Mouse (Mus musculus): ENCODE measurements around the gene Ssh1.

Ssh1 gene

DNA sequence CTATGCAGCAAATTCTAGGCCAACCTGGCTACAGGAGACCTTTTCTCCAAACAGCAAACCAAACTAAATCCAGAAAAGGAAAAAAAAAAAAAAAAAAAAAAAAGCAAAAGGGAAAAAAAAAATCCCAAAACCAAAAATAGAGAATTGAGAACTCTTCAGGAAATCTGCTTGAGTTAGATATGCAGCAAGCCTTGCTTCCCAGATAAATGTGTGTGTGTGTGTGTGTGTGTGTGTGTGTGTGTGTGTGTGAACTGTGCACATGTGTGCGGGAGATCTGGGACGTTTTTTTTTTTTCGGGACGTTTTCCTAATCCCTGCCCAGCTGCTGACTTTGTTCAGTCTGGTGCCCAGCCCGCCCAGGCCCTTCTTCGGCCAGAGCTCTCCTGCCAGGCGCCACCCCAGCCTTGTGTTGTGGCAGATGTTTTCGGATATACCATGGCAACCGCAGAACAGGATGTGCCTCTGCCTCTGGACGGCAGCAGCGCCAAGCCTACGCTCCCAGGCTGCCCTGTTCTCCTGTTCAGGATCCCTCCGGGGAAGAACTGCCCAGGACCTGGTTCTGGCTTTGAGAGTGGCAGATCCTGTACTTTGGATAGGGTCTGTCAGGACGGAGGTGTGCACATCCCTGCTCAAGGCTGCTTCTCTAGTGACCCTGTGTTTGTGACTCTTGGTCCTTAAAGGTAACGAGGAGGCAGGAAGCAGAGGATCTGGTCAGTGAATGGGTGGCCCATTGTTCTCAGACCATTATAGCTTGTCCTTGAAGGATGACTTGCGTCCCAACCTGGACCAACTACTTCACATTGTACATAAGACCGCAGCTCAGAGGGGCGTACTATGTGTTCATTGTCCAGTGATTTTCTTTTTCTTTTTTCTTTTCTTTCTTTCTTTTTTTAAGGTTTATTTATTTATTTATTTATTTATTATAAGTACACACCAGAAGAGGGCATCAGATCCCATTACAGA, 62.8 kb downstream of the Ssh1 start:
- peak; percentile 51 for DNase-seq (ENCODE audit: low read depth)

GRCm38 (mm10) chr5:113929950-113930647, 63.6 kb downstream of the Ssh1 start:
- no peak for DNase-seq (ENCODE audit: low read depth)

DNA sequence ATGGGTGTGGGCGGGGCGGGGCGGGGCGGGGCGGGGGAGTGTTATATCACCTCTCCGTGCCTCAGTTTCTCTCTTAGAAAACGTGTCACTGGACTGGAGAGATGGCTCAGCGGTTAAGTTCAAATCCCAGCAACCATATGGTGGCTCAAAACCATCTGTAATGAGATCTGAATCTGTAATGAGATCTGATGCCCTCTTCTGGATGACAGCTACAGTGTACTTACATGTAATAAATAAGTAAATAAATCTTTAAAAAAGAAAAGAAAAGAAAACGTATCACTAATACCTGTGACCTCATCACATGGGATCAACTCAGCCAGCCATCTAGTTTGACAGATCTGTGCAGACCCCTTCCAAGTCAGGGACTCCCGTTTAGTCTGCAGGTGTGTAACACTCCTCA, 64.2 kb downstream of the Ssh1 start:
- DNase-seq (ENCODE audit: low read depth), result no peak

- no peak for DNase-seq (ENCODE audit: low read depth)
Measured at GRCm38 (mm10) chr5:113924608-113925007, 69.1 kb downstream of the Ssh1 start.

DNA sequence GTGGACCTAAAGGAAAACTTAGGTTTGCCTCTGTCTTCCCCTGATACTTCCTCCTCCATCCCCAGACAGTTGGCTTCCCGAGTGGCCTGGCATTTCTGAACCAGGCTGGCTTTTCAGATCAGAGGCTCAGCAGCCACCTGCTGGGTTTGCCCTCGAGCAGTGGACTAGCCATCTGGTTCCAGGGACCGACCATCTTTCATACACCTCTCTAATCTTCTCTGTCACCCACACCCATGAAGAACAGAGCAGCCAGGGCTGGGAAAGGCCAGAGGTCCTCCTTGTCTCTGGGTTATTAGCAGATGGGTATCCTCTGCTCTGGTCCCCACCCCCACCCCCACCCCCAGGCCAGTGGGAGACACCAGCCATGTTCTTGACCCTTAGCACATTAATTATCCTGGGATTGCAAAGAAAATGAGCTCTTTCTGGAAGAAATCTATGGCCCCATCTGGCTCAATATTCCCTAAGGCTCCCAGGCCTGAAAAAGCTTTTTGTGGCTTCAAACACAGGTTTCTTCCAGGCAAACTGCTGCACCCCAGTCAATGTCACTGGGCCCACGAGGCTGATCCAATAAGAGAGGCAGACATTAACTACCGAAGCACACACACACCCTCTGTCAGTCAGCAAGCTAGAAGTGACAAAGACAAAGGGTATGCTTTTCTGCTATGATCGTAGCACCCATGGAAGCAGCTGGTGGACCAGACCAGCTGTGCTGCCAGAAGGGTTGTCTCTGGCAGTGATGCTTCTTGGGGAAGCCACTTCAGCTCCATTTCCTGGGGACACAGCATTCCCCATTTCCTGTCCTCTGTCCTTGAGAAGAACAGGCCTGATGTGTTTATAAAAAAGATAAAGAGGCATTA, 72.2 kb downstream of the Ssh1 start:
- DNase-seq (ENCODE audit: low read depth), result no peak

DNA sequence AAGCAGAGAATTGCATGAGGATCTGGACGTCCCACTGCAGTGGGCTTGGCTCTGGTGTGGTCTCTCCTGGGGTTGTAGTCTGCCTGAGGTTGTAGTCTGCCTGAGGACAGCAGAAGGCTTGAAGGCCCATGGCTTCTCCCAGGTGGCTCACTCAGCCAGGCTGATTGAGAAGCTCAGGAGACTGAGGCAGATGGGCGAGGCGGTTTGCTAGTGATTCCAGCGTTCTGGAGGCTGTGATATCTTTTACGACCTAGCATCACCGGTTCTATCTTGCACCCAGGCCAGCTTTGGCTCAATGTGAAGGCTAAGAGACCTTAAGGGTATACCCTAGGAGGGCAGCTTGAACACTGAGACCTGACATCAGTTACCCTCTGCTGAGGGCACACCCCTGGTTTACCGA, 74.6 kb downstream of the Ssh1 start:
- no peak for DNase-seq (ENCODE audit: low read depth)

GRCm38 (mm10) chr5:113918654-113919053, 75.0 kb downstream of the Ssh1 start:
- DNase-seq (ENCODE audit: low read depth), result no peak

DNA sequence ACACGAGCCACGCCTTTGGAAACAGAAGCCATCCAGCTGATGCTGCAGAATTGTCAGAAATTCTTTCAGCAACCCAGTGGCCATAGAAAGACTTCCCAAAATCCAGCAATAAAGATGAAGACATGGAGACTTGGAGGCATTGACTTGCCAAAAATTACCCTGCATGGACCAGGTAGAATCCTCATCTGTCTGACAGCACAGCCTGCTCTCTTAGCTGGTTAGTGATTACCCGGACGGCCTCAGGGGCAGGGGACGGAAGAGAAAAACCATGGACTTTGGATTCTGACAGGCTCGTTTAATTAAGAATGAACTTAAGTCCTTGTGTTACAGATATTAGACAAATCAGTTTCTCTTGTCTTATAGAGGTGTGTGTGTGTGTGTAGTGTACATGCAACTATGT, 83.0 kb downstream of the Ssh1 start:
- no peak for DNase-seq (ENCODE audit: low read depth)

DNA sequence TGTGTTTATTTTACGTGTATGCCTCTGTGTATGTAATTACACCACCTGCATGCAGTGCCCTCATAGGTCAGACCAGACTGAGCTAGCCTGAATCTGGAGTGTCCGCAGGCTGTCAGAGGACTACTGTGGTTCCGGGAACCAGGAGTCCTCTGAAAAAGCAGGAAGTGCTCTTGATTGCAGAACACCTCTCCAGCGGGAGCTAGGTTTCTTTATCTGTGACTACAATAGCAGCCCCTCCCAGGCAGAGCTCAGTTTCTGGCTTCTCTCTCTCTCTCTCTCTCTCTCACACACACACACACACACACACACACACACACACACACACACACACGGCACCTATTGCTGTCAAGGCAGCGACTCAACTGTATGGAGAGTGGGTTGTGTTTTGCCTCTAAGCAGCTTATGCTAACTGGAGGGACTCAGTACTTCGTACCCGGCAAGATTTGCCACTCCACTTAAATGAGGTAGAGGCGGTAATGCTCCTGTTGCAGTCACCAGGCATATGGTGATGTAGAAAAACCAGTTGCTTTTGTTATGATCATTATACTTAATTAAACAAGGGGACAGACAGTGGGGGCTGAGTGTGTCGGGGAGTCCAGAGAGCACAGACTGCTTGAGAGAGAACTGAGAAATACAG, 83.5 kb downstream of the Ssh1 start:
- peak; percentile 35 for DNase-seq (ENCODE audit: low read depth)

- peak; percentile 99 for DNase-seq (ENCODE audit: low read depth)
Measured at GRCm38 (mm10) chr5:113908592-113909441, 84.9 kb downstream of the Ssh1 start, which contains the start of gene Coro1c. TSS of gene Coro1c (minus strand) at chr5:113908758.

- DNase-seq (ENCODE audit: low read depth), result peak; percentile 79
Measured at GRCm38 (mm10) chr5:113907786-113908567, 85.7 kb downstream of the Ssh1 start.

DNA sequence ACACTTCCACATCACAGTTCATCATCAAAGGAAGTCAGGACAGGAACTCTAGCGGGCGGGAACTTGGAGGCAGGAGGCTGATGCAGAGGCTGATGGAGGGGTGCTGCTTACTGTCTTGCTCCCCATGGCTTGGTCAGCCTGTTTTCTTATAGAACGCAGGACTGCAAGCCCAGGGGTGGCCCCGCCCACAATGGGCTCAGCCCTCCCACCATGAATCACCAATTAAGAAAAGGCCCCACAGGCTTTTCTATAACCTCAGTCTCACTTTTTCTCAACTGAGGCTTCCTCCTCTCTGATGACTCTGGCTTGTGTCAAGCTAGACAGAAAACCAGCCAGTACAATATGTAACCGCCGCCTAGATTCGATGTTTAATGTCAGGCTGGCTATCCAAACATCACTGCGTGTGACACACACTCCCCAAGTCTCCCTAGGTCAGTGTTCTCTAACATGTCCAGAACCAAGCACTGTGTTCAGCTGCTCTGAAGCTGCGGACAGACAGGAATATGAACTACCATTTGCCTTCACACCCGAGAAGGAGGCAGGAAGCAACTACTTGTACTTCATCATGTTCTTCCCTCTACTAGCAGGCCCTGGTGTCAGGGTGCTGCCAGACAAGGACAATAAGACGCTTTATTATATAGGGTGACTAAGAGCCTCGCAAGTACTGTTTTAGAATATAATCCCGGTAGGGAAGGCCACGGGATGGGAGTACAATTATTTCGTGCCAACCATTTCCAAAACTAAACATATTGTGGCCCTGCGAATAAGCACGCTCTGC, 86.5 kb downstream of the Ssh1 start:
- peak; percentile 62 for DNase-seq (ENCODE audit: low read depth)

- DNase-seq (ENCODE audit: low read depth), result no peak
Measured at GRCm38 (mm10) chr5:113904987-113905386, 88.7 kb downstream of the Ssh1 start.

GRCm38 (mm10) chr5:113902983-113903382, 90.7 kb downstream of the Ssh1 start:
- no peak for DNase-seq (ENCODE audit: low read depth)

DNA sequence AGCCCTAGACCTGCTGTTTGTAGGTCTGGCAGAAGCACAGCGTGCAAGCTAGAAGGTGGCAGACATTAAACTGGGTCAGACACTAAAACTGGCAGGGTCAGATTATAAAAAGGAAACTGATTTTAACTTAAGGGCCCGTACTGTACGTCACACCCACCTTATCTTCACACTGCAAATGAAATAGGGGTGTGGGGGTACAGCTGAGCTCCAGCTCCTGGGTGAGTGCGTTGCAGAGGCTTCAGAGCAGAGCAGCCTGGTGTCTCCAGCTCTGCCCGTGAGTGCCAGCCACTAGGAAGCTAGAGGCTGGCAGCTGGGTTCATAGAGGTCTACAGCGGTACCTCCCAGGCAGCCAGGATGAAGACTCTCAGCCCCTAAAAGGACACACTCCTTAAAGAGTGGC, 91.7 kb downstream of the Ssh1 start:
- DNase-seq (ENCODE audit: low read depth), result no peak

DNA sequence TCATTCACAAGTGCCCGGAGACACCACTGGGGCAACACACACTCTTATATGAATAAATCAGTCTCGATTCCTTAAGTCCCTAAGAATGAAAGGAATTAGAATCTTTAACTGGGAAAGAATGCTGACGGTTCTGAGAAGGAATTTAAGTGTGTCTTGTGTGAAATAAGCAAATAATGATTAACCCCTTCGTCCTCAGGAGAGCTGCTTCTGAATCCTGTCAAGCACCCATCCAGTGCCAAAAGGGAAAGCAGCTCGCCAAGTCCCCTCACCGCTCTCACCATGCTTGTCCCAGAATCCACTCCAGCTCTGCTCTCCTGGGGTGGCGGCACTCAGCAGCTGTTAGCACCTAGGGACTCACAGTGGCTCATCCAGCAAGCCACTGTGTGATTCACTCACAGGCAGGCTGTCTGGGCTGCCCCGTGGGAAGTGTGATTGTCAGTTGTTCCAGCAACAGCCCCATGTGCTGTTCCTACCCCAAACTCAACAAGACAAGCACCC, 92.6 kb downstream of the Ssh1 start:
- no peak for DNase-seq (ENCODE audit: low read depth)

GRCm38 (mm10) chr5:113899543-113899942, 94.2 kb downstream of the Ssh1 start:
- DNase-seq (ENCODE audit: low read depth), result peak; percentile 32

- no peak for DNase-seq (ENCODE audit: low read depth)
Measured at GRCm38 (mm10) chr5:113892005-113892404, 101.7 kb downstream of the Ssh1 start.

DNA sequence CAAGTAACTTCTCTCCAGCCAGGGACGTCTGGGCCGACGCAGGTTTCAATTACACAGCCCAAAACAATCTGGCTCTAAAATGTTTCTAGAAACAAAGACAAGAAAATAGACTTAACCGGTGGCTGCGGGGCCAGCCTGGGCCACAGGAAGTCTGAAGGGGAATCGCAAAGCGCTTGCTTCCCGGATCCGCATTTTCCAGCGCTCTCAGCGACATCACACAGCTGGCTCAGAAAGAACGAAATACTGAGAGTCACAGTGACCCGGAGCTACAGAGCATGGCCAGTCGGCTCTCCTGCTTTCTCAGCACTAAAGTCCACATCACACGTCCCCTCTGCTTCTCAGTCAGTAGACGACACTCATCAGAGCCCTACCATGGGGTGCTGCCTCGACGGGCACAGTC, 102.8 kb downstream of the Ssh1 start:
- no peak for DNase-seq (ENCODE audit: low read depth)
